Mouse (Mus musculus) 3T3-L1 (cell line): Measurements from ENCODE around the gene Pfn1.

Experiments used
- DNase-seq: peaks from one replicate; pipeline ENCODE4 v3.0.0-alpha.2; 2015; ENCODE audit warnings: low read depth, low spot score

The Pfn1 gene

GRCm38 (mm10) chr11:70638293-70638692 is 16.2 kb downstream of the Pfn1 start:
- no peak for DNase-seq

GRCm38 (mm10) chr11:70637764-70638163 is 16.7 kb downstream of the Pfn1 start:
- no peak for DNase-seq

GRCm38 (mm10) chr11:70635601-70636000 is 18.8 kb downstream of the Pfn1 start:
- no peak for DNase-seq

DNA sequence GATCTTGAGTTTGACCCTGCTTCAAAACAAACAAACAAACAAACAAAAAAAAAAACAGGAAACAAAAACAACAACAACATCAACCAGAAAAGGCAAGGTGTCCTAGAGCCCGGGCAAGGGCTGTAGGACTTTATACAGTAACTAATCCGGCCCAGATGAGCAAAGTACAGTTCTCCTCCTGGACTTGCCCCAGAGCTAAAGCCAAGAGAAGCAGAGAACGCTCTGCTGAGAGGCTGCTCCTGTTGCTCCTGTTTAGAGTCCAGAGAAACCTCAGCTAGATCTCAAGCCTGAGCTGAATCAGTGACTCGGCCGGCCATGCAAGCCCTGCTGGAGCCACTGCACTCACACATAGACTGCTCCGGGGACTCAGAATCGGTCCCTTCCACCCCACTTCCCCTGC is 24.3 kb downstream of the Pfn1 start:
- no peak for DNase-seq

- DNase-seq = peak; percentile 80
Observed at GRCm38 (mm10) chr11:70629557-70629956, 24.9 kb downstream of the Pfn1 start.

- DNase-seq = no peak
Observed at GRCm38 (mm10) chr11:70628431-70628830, 26.0 kb downstream of the Pfn1 start.

GRCm38 (mm10) chr11:70626877-70627276 is 27.6 kb downstream of the Pfn1 start:
- no peak for DNase-seq

DNA sequence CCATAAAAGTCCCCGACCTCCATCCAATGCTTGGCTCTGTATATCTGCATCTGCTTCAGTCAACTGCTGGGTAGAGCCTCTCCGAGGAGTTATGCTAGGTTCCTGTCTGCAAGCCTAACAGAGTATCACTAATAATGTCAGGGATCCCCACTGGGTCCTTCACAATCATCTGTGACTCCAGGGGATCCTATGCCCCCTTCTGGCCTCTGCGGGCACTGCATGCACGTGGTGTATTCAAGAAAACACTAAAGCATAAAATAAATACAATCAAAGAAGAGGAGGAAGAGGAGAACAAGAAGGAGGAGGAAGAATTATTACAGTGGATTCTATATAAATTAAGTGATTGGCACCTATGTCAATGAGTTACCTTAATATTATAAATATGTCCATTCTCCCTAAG is 29.0 kb downstream of the Pfn1 start:
- peak; percentile 73 for DNase-seq

DNA sequence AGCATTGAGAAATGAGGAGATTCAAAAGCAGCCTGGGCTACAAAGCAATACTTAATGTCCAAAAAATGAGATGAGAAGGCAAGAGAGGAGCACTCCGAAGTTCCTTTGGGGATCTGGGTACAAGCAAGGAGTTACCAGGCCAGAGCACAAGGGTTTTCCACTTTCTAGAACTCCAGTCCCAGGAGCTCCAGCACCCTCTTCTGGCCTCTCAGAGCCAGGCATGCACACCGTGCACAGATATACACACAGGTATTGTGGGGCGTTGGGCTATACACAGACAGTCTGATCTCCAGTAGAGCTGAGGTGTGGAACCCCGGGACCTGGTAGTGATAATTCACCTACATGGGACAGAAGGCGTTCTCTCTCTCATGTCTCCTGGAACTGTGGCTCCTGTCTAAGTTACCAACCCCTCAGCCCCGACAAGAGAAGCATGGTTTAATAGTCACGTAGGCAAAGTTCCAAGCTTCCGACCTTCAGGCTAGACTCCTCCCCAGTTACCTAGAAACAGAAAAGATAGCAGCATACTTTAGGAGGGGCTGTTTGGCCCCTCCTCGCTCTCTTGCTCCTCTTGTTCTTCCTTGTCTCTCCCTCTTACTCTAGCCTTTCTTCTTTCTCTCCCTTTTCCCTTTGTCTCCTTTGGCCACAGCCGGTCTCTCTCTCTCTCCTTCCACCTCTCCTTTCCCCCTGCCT is 31.2 kb downstream of the Pfn1 start:
- DNase-seq = peak; percentile 42

GRCm38 (mm10) chr11:70621972-70622814 is 32.3 kb downstream of the Pfn1 start:
- peak; percentile 19 for DNase-seq

DNA sequence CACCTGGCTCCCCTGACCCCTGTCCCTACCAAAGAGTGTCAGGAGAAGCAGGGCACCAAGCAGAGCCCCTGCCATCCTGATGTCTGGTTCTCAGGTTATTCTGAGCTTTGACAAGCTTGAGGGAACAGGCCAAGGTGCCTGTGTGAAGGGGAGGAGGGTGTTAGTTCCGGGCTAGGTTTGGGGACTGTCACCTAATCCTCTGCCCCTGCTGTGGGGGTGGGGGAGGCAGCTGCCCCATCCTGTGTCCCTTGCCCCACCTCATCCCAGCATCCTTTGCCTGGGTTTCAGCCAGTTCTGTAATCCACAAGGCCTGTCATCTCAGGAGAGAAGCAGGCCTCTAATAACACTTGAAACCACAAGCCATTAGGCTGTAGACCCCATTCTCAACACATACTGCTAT is 35.3 kb downstream of the Pfn1 start, which contains the start of gene Chrne:
Chrne (minus strand) TSS at position 116 of the 400 bp plus-strand sequence.
- no peak for DNase-seq

DNA sequence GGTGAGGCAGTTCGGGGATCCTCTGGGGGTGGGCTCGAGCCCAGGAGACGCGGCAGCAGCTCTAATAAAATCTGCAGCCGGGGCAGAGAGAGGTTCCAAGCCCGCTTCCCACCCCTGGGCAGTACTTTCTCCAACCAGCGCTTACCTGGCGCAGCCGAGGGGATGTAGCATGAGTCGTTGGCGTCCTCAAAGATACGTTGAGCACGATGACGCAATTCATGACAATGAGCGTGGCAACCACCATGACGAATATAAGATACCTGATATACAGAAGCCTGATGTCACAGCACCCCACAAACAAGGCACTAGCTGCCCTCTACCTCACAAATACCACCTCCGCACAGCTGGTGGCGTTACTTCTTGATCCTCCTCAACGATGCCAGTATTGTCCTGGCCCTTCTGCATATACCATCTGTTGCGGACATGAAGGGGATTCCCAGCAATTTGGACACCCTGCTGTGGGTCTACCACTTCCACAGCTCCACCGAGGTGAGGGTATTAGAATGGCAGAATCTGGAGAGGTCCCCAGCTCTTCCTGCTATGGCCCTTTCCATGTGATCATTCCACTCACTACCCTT is 38.8 kb downstream of the Pfn1 start, which contains the start of gene 4930544D05Rik:
4930544D05Rik (plus strand) TSS at position 333 of the 578 bp plus-strand sequence.
- no peak for DNase-seq

- DNase-seq = no peak
Observed at GRCm38 (mm10) chr11:70615074-70615473, 39.4 kb downstream of the Pfn1 start.

- no peak for DNase-seq
Observed at GRCm38 (mm10) chr11:70612505-70612904, 41.9 kb downstream of the Pfn1 start.

GRCm38 (mm10) chr11:70610752-70611151 is 43.7 kb downstream of the Pfn1 start:
- peak; percentile 40 for DNase-seq

DNA sequence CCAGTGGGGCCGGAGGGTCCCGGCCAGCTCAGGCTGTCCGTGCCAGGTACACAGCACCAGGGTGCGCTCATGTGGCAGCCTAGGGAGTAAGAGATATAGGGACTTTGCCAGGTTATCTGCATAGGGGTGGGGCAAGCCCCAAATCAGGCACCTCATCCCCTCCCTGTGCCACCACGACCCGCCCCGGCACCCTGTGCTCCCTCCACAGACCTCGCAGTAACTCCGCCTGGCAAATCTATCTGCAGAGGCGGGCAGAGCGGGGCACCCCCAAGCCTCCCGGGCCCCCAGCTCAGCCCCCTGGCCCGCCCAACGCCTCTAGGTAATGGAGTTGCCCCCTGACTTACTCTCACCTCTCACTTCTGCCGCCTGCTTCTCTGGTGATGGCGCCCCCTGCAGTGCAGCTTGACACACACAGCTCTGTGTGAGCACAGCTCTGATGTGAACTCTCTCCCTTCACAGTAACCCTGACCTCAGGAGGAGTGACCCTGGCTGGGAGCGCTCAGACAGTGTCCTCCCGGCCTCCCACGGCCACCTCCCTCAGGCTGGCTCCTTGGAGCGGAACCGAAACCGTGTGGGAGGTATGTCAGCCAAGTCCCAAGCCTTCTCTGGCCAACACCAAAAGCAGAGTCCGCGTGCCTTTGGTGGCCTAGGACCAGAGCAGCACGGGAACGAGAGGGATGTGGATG is 45.9 kb downstream of the Pfn1 start:
- no peak for DNase-seq

- no peak for DNase-seq
Observed at GRCm38 (mm10) chr11:70607611-70608010, 46.8 kb downstream of the Pfn1 start.

DNA sequence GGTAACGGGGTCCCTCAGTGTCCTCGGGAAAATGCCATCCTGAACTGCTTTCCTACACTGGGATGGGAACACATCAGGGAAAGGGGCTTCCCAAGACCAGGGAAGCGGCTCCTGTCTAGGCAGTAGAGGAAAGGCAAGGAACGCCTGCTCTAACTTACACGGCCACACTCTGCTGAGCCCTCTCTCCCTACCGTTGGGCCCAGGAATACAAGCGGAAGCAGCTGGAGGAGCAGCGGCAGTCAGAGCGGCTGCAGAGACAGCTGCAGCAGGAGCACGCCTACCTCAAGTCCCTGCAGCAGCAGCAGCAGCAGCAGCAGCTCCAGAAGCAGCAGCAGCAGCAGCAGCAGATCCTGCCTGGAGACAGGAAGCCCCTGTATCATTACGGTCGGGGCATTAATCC is 47.7 kb downstream of the Pfn1 start:
- DNase-seq = no peak

- peak; percentile 84 for DNase-seq
Observed at GRCm38 (mm10) chr11:70605024-70605566, 49.3 kb downstream of the Pfn1 start.
